Mouse (Mus musculus): ENCODE measurements around the gene Rnf149.
"Not testable (repeated sequence)": the region's sequence is repeated elsewhere in the genome, so short reads cannot be mapped to it uniquely, and the experiment has no call there.

Rnf149 gene

GRCm38 (mm10) chr1:39577253-39577705 is at the start of gene Rnf149:
TSS of gene Rnf149 (minus strand) at chr1:39577405.
- DNase-seq (ENCODE audit: low read depth, low spot score), result peak; percentile 90

- DNase-seq (ENCODE audit: low read depth, low spot score), result no peak
Observed at GRCm38 (mm10) chr1:39625491-39625890, 48.3 kb upstream of the Rnf149 start.

GRCm38 (mm10) chr1:39623729-39624128 is 46.5 kb upstream of the Rnf149 start:
- DNase-seq (ENCODE audit: low read depth, low spot score), result no peak

- DNase-seq (ENCODE audit: low read depth, low spot score), result no peak
Observed at GRCm38 (mm10) chr1:39623106-39623505, 45.9 kb upstream of the Rnf149 start.

- DNase-seq (ENCODE audit: low read depth, low spot score), result peak; percentile 32
Observed at GRCm38 (mm10) chr1:39618524-39618923, 41.3 kb upstream of the Rnf149 start.

GRCm38 (mm10) chr1:39615526-39615925 is 38.3 kb upstream of the Rnf149 start:
- no peak for DNase-seq (ENCODE audit: low read depth, low spot score)

GRCm38 (mm10) chr1:39614462-39615279 is 37.5 kb upstream of the Rnf149 start:
- DNase-seq (ENCODE audit: low read depth, low spot score), result peak; percentile 41

GRCm38 (mm10) chr1:39613061-39613460 is 35.9 kb upstream of the Rnf149 start:
- DNase-seq (ENCODE audit: low read depth, low spot score), result no peak

- DNase-seq (ENCODE audit: low read depth, low spot score), result no peak
Observed at GRCm38 (mm10) chr1:39612491-39612890, 35.3 kb upstream of the Rnf149 start.

- no peak for DNase-seq (ENCODE audit: low read depth, low spot score)
Observed at GRCm38 (mm10) chr1:39608534-39608933, 31.3 kb upstream of the Rnf149 start.

GRCm38 (mm10) chr1:39602477-39602876 is 25.3 kb upstream of the Rnf149 start:
- no peak for DNase-seq (ENCODE audit: low read depth, low spot score)

GRCm38 (mm10) chr1:39598726-39599125 is 21.5 kb upstream of the Rnf149 start:
- DNase-seq (ENCODE audit: low read depth, low spot score), result no peak

- DNase-seq (ENCODE audit: low read depth, low spot score), result not testable (repeated sequence)
Observed at GRCm38 (mm10) chr1:39597135-39597534, 19.9 kb upstream of the Rnf149 start.

GRCm38 (mm10) chr1:39593836-39594235 is 16.6 kb upstream of the Rnf149 start:
- no peak for DNase-seq (ENCODE audit: low read depth, low spot score)

- DNase-seq (ENCODE audit: low read depth, low spot score), result no peak
Observed at GRCm38 (mm10) chr1:39592090-39592489, 14.9 kb upstream of the Rnf149 start.

GRCm38 (mm10) chr1:39591557-39591956 is 14.4 kb upstream of the Rnf149 start:
- DNase-seq (ENCODE audit: low read depth, low spot score), result not testable (repeated sequence)

GRCm38 (mm10) chr1:39590193-39590592 is 13.0 kb upstream of the Rnf149 start:
- DNase-seq (ENCODE audit: low read depth, low spot score), result no peak

GRCm38 (mm10) chr1:39585416-39585815 is 8.2 kb upstream of the Rnf149 start:
- no peak for DNase-seq (ENCODE audit: low read depth, low spot score)

GRCm38 (mm10) chr1:39583173-39583572 is 6.0 kb upstream of the Rnf149 start:
- no peak for DNase-seq (ENCODE audit: low read depth, low spot score)

- DNase-seq (ENCODE audit: low read depth, low spot score), result no peak
Observed at GRCm38 (mm10) chr1:39581215-39581614, 4.0 kb upstream of the Rnf149 start.

- DNase-seq (ENCODE audit: low read depth, low spot score), result no peak
Observed at GRCm38 (mm10) chr1:39579139-39579538, 1.9 kb upstream of the Rnf149 start.

GRCm38 (mm10) chr1:39578446-39578845 is 1.2 kb upstream of the Rnf149 start:
- no peak for DNase-seq (ENCODE audit: low read depth, low spot score)

Data from embryo, embryonic 11.5 days (tissue).